Mouse (Mus musculus) kidney, postnatal 10 days (tissue): ENCODE data around the gene P3h1.
A peak's percentile ranks its signal among the peaks of the same experiment; 100 is the strongest.
"Not testable (repeated sequence)": the region's sequence is repeated elsewhere in the genome, so short reads cannot be mapped to it uniquely, and the experiment has no call there.

Experiments used
- DNase-seq: peaks from one replicate; pipeline ENCODE4 v3.0.0; 2021; ENCODE audit warnings: mixed read lengths

The P3h1 gene

GRCm38 (mm10) chr4:119275726-119276125 lies 43.0 kb downstream of the P3h1 start:
- no peak for DNase-seq

DNA sequence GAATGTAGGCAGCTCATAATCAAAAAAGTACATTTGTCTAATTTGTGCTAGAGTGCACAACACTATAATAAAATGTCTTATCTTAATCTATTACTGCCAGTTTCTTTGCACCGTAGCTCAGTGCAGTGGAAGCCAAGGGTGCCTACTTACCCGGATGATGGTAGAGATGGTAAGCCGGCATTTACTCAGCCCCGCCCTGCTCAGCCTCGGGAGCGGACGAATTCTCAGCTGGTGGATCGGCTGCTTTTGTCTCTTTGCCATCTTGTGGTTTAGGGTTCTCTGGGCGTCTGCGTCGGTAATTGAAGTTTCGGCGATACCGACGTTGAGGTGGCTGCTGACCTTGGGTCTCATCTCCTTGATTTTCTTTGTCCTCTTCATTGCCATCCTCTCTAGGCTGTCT lies 46.1 kb downstream of the P3h1 start:
- DNase-seq: not testable (repeated sequence)

GRCm38 (mm10) chr4:119284861-119285260 lies 52.1 kb downstream of the P3h1 start:
- DNase-seq: no peak

- no peak for DNase-seq
Measured at GRCm38 (mm10) chr4:119285336-119285735, 52.6 kb downstream of the P3h1 start.

GRCm38 (mm10) chr4:119291921-119292320 lies 59.2 kb downstream of the P3h1 start:
- DNase-seq: no peak

- DNase-seq: peak; percentile 67
Measured at GRCm38 (mm10) chr4:119292771-119293573, 60.3 kb downstream of the P3h1 start.

DNA sequence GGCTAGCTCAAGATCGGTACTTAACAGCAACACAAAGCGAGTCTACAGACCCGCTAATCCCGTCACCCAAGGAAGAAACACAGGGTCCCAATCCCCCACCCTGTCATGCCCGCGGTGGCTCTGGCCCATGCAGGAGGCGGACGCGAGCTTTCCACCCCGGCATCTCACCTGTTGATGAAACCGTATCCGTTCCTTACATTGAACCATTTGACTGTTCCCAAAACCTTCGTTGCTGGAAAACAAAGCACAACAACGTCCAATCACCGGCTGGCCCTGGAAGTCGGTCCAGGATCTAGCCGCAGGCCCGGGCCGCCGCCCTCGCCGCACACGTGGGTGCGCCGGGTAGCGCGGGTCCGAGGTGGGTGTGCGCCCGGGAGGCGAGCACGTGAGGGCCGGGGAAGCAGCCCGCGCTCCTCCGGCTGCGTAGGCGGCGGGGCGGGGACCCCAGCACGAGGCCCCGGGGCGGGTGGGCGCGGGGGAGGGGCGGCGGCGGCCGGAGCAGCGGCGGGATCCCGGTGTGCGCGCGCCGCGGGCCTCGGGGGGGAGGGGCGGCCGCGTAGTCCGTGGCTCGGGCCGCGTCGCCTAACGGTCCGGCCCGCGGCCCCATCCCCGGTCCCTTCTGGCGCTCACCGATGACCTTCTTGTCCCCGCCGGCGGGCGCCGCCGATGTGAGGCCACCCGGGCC lies 61.0 kb downstream of the P3h1 start:
- DNase-seq: no peak

GRCm38 (mm10) chr4:119294415-119295133 lies 61.9 kb downstream of the P3h1 start, which contains the start of gene Ybx1:
Gene Ybx1, minus strand, starts transcription at chr4:119294604.
- DNase-seq: peak; percentile 100

- no peak for DNase-seq
Measured at GRCm38 (mm10) chr4:119295134-119295453, 62.4 kb downstream of the P3h1 start.

GRCm38 (mm10) chr4:119297361-119297760 lies 64.6 kb downstream of the P3h1 start:
- no peak for DNase-seq
